9 mouse cellular contexts compared by ENCODE assay signal in genomic region chr10:98485751-98486681, GRCm38 (mm10).
DNase-seq lines count a peak whose midpoint lies in the region; ATAC-seq lines count a peak whose summit lies in the region.
"Had no signal": no experiment of that assay in that cellular context is flagged by ENCODE, and none has a peak within 500 bp of the region (broad histone marks: within the 10 kb centered on the region; RNA-seq: fewer than 3 reads in every experiment).

No protein-coding gene starts in this region.

- DNase-seq in urinary bladder, postnatal 14 days (ENCODE audit: low spot score), result peak; percentile 48
- no peak for DNase-seq in urinary bladder, postnatal 10 days (ENCODE audit: low spot score)
- DNase-seq in left cerebral cortex, adult 8-10 months (ENCODE audit: low spot score in 2 of 2), result peak; percentile 42 to 78
- DNase-seq in telencephalon, adult 2 months (ENCODE audit: low read depth, low spot score), result peak; percentile 87
- DNase-seq in urinary bladder, adult 18-20 months (ENCODE audit: low spot score in 2 of 2), result no peak
- DNase-seq in urinary bladder, adult 2 months (ENCODE audit: low spot score), result no peak

- no peak overlapping the region for H3K9ac ChIP-seq in liver, embryonic 12.5 days
- H3K9ac ChIP-seq: neural tube, embryonic 13.5 days had no signal

- no peaks in the 10 kb centered on the region for H3K36me3 ChIP-seq in liver, embryonic 12.5 days
- H3K36me3 ChIP-seq: neural tube, embryonic 13.5 days had no signal

- H3K4me2 ChIP-seq in liver, embryonic 12.5 days, result no peak overlapping the region
- H3K4me2 ChIP-seq: neural tube, embryonic 13.5 days had no signal

- peak; percentile 96 for ATAC-seq in frontal cortex, adult (ENCODE audit: low TSS enrichment)
- ATAC-seq in liver, embryonic 12.5 days, result no peak

- no peaks in the 10 kb centered on the region for H3K9me3 ChIP-seq in liver, embryonic 12.5 days (replicated peaks)
- H3K9me3 ChIP-seq: neural tube, embryonic 13.5 days had no signal

- no peak overlapping the region for H3K27ac ChIP-seq in liver, embryonic 12.5 days
- H3K27ac ChIP-seq: neural tube, embryonic 13.5 days had no signal

- no peaks in the 10 kb centered on the region for H3K4me1 ChIP-seq in liver, embryonic 12.5 days
- H3K4me1 ChIP-seq: neural tube, embryonic 13.5 days had no signal

- H3K4me3 ChIP-seq in liver, embryonic 12.5 days, result no peak overlapping the region
- H3K4me3 ChIP-seq: neural tube, embryonic 13.5 days had no signal

- WGBS in liver, embryonic 12.5 days (ENCODE audit: insufficient replicate concordance), result 79% methylated on average over 20 of the region's 20 CpGs

- no peaks in the 10 kb centered on the region for H3K27me3 ChIP-seq in liver, embryonic 12.5 days (replicated peaks)
- H3K27me3 ChIP-seq: neural tube, embryonic 13.5 days had no signal

Comparison
In these comparisons a context has a peak if more than half of its experiments do, and no peak if none do; other contexts are left out.
1. DNase-seq: peak in urinary bladder, postnatal 14 days (single experiment), left cerebral cortex, adult 8-10 months (2 of 2) and telencephalon, adult 2 months (single experiment); none in urinary bladder, postnatal 10 days (single experiment), urinary bladder, adult 18-20 months (0 of 2) and urinary bladder, adult 2 months (single experiment).